10 mouse cellular contexts compared by ENCODE assay signal in the genomic region with DNA sequence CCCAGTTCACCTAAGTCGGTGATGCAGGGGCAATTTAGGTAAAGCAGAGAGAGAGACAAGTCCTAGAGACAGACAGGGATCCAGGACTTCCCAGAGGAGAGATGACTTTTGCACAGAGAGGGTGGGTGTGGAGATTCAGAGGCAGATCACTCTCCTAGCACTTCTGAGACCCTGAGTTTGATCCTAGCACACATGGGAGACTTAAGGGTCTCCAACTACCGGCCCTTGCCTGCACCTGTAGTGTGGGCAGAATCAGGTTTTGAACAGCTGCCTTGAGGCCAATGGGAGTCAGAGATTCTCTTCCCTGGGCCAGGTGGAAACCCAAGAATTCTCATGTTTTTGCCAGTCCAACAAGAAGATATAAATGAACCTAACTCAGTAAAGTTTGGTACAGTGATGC. TPM values are rescaled to one million over a fixed set of nuclear protein-coding genes. Genes with fewer than 3 reads are reported as not detected.
DNase-seq lines count a peak whose midpoint lies in the region; ATAC-seq lines count a peak whose summit lies in the region.
"Had no signal": no experiment of that assay in that cellular context is flagged by ENCODE, and none has a peak within 500 bp of the region (broad histone marks: within the 10 kb centered on the region; RNA-seq: fewer than 3 reads in every experiment).

No protein-coding gene starts in this region.

- intact Hi-C loops in heart, postnatal 36 days (cut with DNase I): no loop called here

- H3K27ac ChIP-seq in heart, embryonic 12.5 days (ENCODE audit: poor library complexity, severe bottlenecking): no peak overlapping the region
- no peak overlapping the region for H3K27ac ChIP-seq in embryonic facial prominence, embryonic 10.5 days (replicated peaks)
- no peak overlapping the region for H3K27ac ChIP-seq in hindbrain, embryonic 16.5 days (ENCODE audit: low read depth, low read length)
- no peak overlapping the region for H3K27ac ChIP-seq in midbrain, embryonic 13.5 days

- no peaks in the 10 kb centered on the region for H3K9me3 ChIP-seq in heart, embryonic 12.5 days (replicated peaks)
- H3K9me3 ChIP-seq in embryonic facial prominence, embryonic 10.5 days: no peaks in the 10 kb centered on the region
- no peaks in the 10 kb centered on the region for H3K9me3 ChIP-seq in hindbrain, embryonic 16.5 days (ENCODE audit: control insufficient read depth, low read length)
- no peaks in the 10 kb centered on the region for H3K9me3 ChIP-seq in midbrain, embryonic 13.5 days

- 31% methylated on average over 2 of the region's 2 CpGs for WGBS in heart, embryonic 12.5 days
- 28% methylated on average over 2 of the region's 2 CpGs for WGBS in embryonic facial prominence, embryonic 10.5 days
- 23% methylated on average over 2 of the region's 2 CpGs for WGBS in hindbrain, embryonic 16.5 days
- WGBS in midbrain, embryonic 13.5 days: 33% methylated on average over 2 of the region's 2 CpGs

- DNase-seq in heart, postnatal 36 days: no peak
- peak; percentile 15 for DNase-seq in embryonic facial prominence, embryonic 10.5 days (ENCODE audit: low spot score)
- DNase-seq in adrenal gland, postnatal 10 days: no peak
- DNase-seq in kidney, postnatal 10 days: no peak
- no peak for DNase-seq in frontal cortex, postnatal 14 days (ENCODE audit: low spot score in 2 of 2)

- H3K4me2 ChIP-seq in heart, embryonic 12.5 days: peak overlapping the region; percentile 75
- H3K4me2 ChIP-seq in hindbrain, embryonic 16.5 days (ENCODE audit: low read length): peak overlapping the region; percentile 89
- H3K4me2 ChIP-seq in midbrain, embryonic 13.5 days (replicated peaks): peak overlapping the region; percentile 75

- H3K27me3 ChIP-seq in heart, embryonic 12.5 days (replicated peaks): peaks cover 83% of the 10 kb centered on the region
- peaks cover 83% of the 10 kb centered on the region for H3K27me3 ChIP-seq in embryonic facial prominence, embryonic 10.5 days (replicated peaks; ENCODE audit: low read depth, poor library complexity, severe bottlenecking)
- H3K27me3 ChIP-seq in hindbrain, embryonic 16.5 days (replicated peaks; ENCODE audit: control insufficient read depth, insufficient read depth, low read length): peaks cover 22% of the 10 kb centered on the region
- peaks cover 59% of the 10 kb centered on the region for H3K27me3 ChIP-seq in midbrain, embryonic 13.5 days

- no peak overlapping the region for H3K9ac ChIP-seq in heart, embryonic 12.5 days
- H3K9ac ChIP-seq in hindbrain, embryonic 16.5 days (ENCODE audit: low read depth, low read length): no peak overlapping the region; the same call in 1 of the 2 replicates
- no peak overlapping the region for H3K9ac ChIP-seq in midbrain, embryonic 13.5 days (replicated peaks)

- no peak for ATAC-seq in heart, embryonic 12.5 days (ENCODE audit: insufficient number of reproducible peaks, low FRiP score)
- ATAC-seq in hindbrain, embryonic 16.5 days: no peak
- ATAC-seq in midbrain, embryonic 13.5 days: no peak

- peak overlapping the region; percentile 42; the same call in 1 of the 2 replicates for H3K4me3 ChIP-seq in heart, embryonic 12.5 days
- H3K4me3 ChIP-seq in embryonic facial prominence, embryonic 10.5 days: peak overlapping the region; percentile 58
- H3K4me3 ChIP-seq in hindbrain, embryonic 16.5 days (ENCODE audit: low read length): peak overlapping the region; percentile 51; the same call in 1 of the 2 replicates
- peak overlapping the region; percentile 47; the same call in 1 of the 2 replicates for H3K4me3 ChIP-seq in midbrain, embryonic 13.5 days (replicated peaks)

- peaks cover 8% of the 10 kb centered on the region for H3K4me1 ChIP-seq in heart, embryonic 12.5 days (replicated peaks)
- peaks cover 8% of the 10 kb centered on the region for H3K4me1 ChIP-seq in embryonic facial prominence, embryonic 10.5 days
- peaks cover 11% of the 10 kb centered on the region for H3K4me1 ChIP-seq in hindbrain, embryonic 16.5 days (ENCODE audit: control insufficient read depth, insufficient read depth, low read depth, low read length)
- H3K4me1 ChIP-seq in midbrain, embryonic 13.5 days (replicated peaks): peaks cover 11% of the 10 kb centered on the region

- no peaks in the 10 kb centered on the region for H3K36me3 ChIP-seq in heart, embryonic 12.5 days
- H3K36me3 ChIP-seq in embryonic facial prominence, embryonic 10.5 days (replicated peaks): no peaks in the 10 kb centered on the region
- H3K36me3 ChIP-seq in hindbrain, embryonic 16.5 days (ENCODE audit: control insufficient read depth, insufficient read depth, low read length): no peaks in the 10 kb centered on the region
- H3K36me3 ChIP-seq in midbrain, embryonic 13.5 days: no peaks in the 10 kb centered on the region

RNA-seq across cellular contexts. Expression of a gene that starts 0.5 kb away (rescaled TPM):
- polyA plus RNA-seq in heart, embryonic 12.5 days (2016; fragmentation: Nextera tagmentation; extraction: Ambion mirVana): 0.09 TPM in 1 of 2 replicates, not detected in the other
- not detected for total RNA-seq in heart, postnatal 36 days (2021)
- polyA plus RNA-seq in embryonic facial prominence, embryonic 10.5 days (2016; fragmentation: Nextera tagmentation; extraction: Ambion mirVana): 0.22 and 0.55 TPM in 2 replicates
- polyA plus RNA-seq in hindbrain, embryonic 16.5 days (2015; fragmentation: Nextera tagmentation; extraction: Ambion mirVana): 16.4 and 18.7 TPM in 2 replicates
- 5.3 and 5.6 TPM in 2 replicates for polyA plus RNA-seq in midbrain, embryonic 13.5 days (2015; fragmentation: Nextera tagmentation; extraction: Ambion mirVana)
- under 1 TPM; 0.39 to 0.51 TPM for total RNA-seq in adrenal gland, postnatal 10 days (2021)
- polyA plus RNA-seq: C2C12 had no signal

RNA-seq across cellular contexts. Expression of a gene that starts 1.0 kb away (rescaled TPM):
- polyA plus RNA-seq in heart, embryonic 12.5 days (2016; fragmentation: Nextera tagmentation; extraction: Ambion mirVana): 0.05 and 0.11 TPM in 2 replicates
- not detected for total RNA-seq in heart, postnatal 36 days (2021)
- 0.05 and 0.06 TPM in 2 replicates for polyA plus RNA-seq in embryonic facial prominence, embryonic 10.5 days (2016; fragmentation: Nextera tagmentation; extraction: Ambion mirVana)
- polyA plus RNA-seq in hindbrain, embryonic 16.5 days (2015; fragmentation: Nextera tagmentation; extraction: Ambion mirVana): 0.44 and 0.46 TPM in 2 replicates
- 0.22 and 0.36 TPM in 2 replicates for polyA plus RNA-seq in midbrain, embryonic 13.5 days (2015; fragmentation: Nextera tagmentation; extraction: Ambion mirVana)
- under 1 TPM; 0.33 to 0.57 TPM for total RNA-seq in adrenal gland, postnatal 10 days (2021)
- total RNA-seq: adrenal gland, adult 2 months had no signal

RNA-seq across cellular contexts. Expression of a gene that starts 38.3 kb away (rescaled TPM):
- polyA plus RNA-seq in heart, embryonic 12.5 days (2016; fragmentation: Nextera tagmentation; extraction: Ambion mirVana): 33.7 and 35.1 TPM in 2 replicates
- 10 to 100 TPM; 42.6 to 42.7 TPM for total RNA-seq in heart, postnatal 36 days (2021)
- polyA plus RNA-seq in embryonic facial prominence, embryonic 10.5 days (2016; fragmentation: Nextera tagmentation; extraction: Ambion mirVana): 36.5 and 41.3 TPM in 2 replicates
- polyA plus RNA-seq in hindbrain, embryonic 16.5 days (2015; fragmentation: Nextera tagmentation; extraction: Ambion mirVana): 42.6 and 45.2 TPM in 2 replicates
- 51.2 and 52.2 TPM in 2 replicates for polyA plus RNA-seq in midbrain, embryonic 13.5 days (2015; fragmentation: Nextera tagmentation; extraction: Ambion mirVana)
- total RNA-seq in adrenal gland, postnatal 10 days (2021): 10 to 100 TPM; 36.6 to 40.3 TPM

RNA-seq across cellular contexts. Expression of a gene that starts 46.8 kb away (rescaled TPM):
- polyA plus RNA-seq in heart, embryonic 12.5 days (2016; fragmentation: Nextera tagmentation; extraction: Ambion mirVana): 0.09 and 0.18 TPM in 2 replicates
- not detected for total RNA-seq in heart, postnatal 36 days (2021)
- 0.14 and 0.26 TPM in 2 replicates for polyA plus RNA-seq in embryonic facial prominence, embryonic 10.5 days (2016; fragmentation: Nextera tagmentation; extraction: Ambion mirVana)
- polyA plus RNA-seq in hindbrain, embryonic 16.5 days (2015; fragmentation: Nextera tagmentation; extraction: Ambion mirVana): 0.35 and 0.39 TPM in 2 replicates
- polyA plus RNA-seq in midbrain, embryonic 13.5 days (2015; fragmentation: Nextera tagmentation; extraction: Ambion mirVana): 0.24 and 0.30 TPM in 2 replicates
- under 1 TPM; 0.06 to 0.39 TPM for total RNA-seq in adrenal gland, postnatal 10 days (2021)
- polyA plus RNA-seq: adrenal gland, adult 2 months had no signal
